Mouse (Mus musculus) MEL (cell line): ENCODE data around the gene Actn1. TPM values are rescaled to one million over a fixed set of nuclear protein-coding genes. Genes with fewer than 3 reads are reported as not detected.

Experiments used
- DNase-seq: peaks from one replicate; pipeline ENCODE4 v3.0.0; 2011; ENCODE audit warnings: low read depth, low spot score
- H3K27ac ChIP-seq: 2 replicates; pipeline ENCODE4 v1.5.1; 2012; ENCODE audit warnings: low read depth, mild to moderate bottlenecking, control low read depth, low read length, moderate library complexity; ENCODE audit not compliant: control insufficient read depth
- H3K27me3 ChIP-seq, 2 experiments: fragments of 150-350 bp in 1 of 2; sonication (generic) in 1 of 2; 2 replicates each; pipeline ENCODE4 v1.6.1; 2012; ENCODE audit warnings: low read length in 2 of 2, mild to moderate bottlenecking in 2 of 2, improper control_type of control experiment in 1 of 2, moderate library complexity in 1 of 2; ENCODE audit not compliant: insufficient read depth in 2 of 2, control insufficient read depth in 1 of 2
- H3K36me3 ChIP-seq, 2 experiments: 2 replicates each; pipeline ENCODE4 v1.6.1; 2012 to 2014; ENCODE audit warnings: low read length in 2 of 2, improper control_type of control experiment in 1 of 2, inconsistent platforms in 1 of 2, mild to moderate bottlenecking in 1 of 2; ENCODE audit not compliant: insufficient read depth in 2 of 2, control insufficient read depth in 1 of 2
- H3K4me1 ChIP-seq, 2 experiments: fragments of 150-350 bp in 1 of 2; sonication (generic) in 1 of 2; 2 replicates each; pipeline ENCODE4 v1.6.1; 2012; ENCODE audit warnings: low read length in 2 of 2, improper control_type of control experiment in 1 of 2, mild to moderate bottlenecking in 1 of 2; ENCODE audit not compliant: insufficient read depth in 2 of 2, control insufficient read depth in 1 of 2
- H3K4me3 ChIP-seq, 2 experiments: fragments of 150-350 bp in 1 of 2; sonication (generic) in 1 of 2; 2 replicates each; pipeline ENCODE4 v1.5.1; 2012; ENCODE audit warnings: low read depth in 2 of 2, low read length in 2 of 2, mild to moderate bottlenecking in 2 of 2, moderate library complexity in 2 of 2, control low read depth in 1 of 2, improper control_type of control experiment in 1 of 2; ENCODE audit not compliant: control insufficient read depth in 1 of 2, insufficient read depth in 1 of 2
- H3K79me2 ChIP-seq: 2 replicates; pipeline ENCODE4 v1.6.1; 2012; ENCODE audit warnings: mild to moderate bottlenecking, low read length, moderate library complexity; ENCODE audit not compliant: control insufficient read depth, poor library complexity, insufficient read depth
- H3K9ac ChIP-seq: 2 replicates; pipeline ENCODE4 v1.6.1; 2012; ENCODE audit warnings: low read depth, mild to moderate bottlenecking, control low read depth, low read length, moderate library complexity; ENCODE audit not compliant: control insufficient read depth, poor library complexity, severe bottlenecking
- H3K9me3 ChIP-seq: fragments of 150-350 bp; sonication (generic); replicated peaks from 2 replicates; pipeline ENCODE4 v1.6.1; 2012; ENCODE audit warnings: mild to moderate bottlenecking, low read length, improper control_type of control experiment, moderate library complexity; ENCODE audit not compliant: insufficient read depth
- BHLHE40 ChIP-seq: IDR thresholded peaks from 2 replicates; pipeline ENCODE4 v1.6.1; 2012; ENCODE audit warnings: low read depth, mild to moderate bottlenecking, inconsistent platforms, low read length, improper control_type of control experiment, borderline replicate concordance
- CHD1 ChIP-seq: IDR thresholded peaks from 2 replicates; pipeline ENCODE4 v1.6.1; 2012; ENCODE audit warnings: low read depth, mild to moderate bottlenecking, inconsistent platforms, low read length, improper control_type of control experiment
- CHD2 ChIP-seq: IDR thresholded peaks from 2 replicates; pipeline ENCODE4 v1.6.1; 2011; ENCODE audit warnings: low read length, improper control_type of control experiment
- CTCF ChIP-seq, 3 experiments: IDR thresholded peaks in 2 of 3; conservative IDR thresholded peaks in 1 of 3; 2 replicates each; pipeline ENCODE4 v1.5.1; 2011 to 2012; ENCODE audit warnings: low read length in 3 of 3, low read depth in 2 of 3, mild to moderate bottlenecking in 2 of 3, improper control_type of control experiment in 1 of 3, inconsistent platforms in 1 of 3, mixed read lengths in 1 of 3, moderate library complexity in 1 of 3; ENCODE audit not compliant: control insufficient read depth in 1 of 3, insufficient read depth in 1 of 3, poor library complexity in 1 of 3, severe bottlenecking in 1 of 3
- ELF1 ChIP-seq: IDR thresholded peaks from 2 replicates; pipeline ENCODE4 v1.6.1; 2014; ENCODE audit warnings: low read depth, mild to moderate bottlenecking, inconsistent platforms, low read length, improper control_type of control experiment, moderate library complexity
- EP300 ChIP-seq, 2 experiments: IDR thresholded peaks; 2 replicates each; pipeline ENCODE4 v1.6.1; 2011; ENCODE audit warnings: improper control_type of control experiment in 2 of 2, low read length in 2 of 2, low read depth in 1 of 2, mild to moderate bottlenecking in 1 of 2
- ETS1 ChIP-seq: IDR thresholded peaks from 2 replicates; pipeline ENCODE4 v1.6.1; 2012; ENCODE audit warnings: low read depth, mild to moderate bottlenecking, inconsistent platforms, low read length, improper control_type of control experiment, moderate library complexity
- GABPA ChIP-seq: IDR thresholded peaks from 2 replicates; pipeline ENCODE4 v1.6.1; 2012; ENCODE audit warnings: low read depth, mild to moderate bottlenecking, inconsistent platforms, low read length, improper control_type of control experiment, moderate library complexity
- GATA1 ChIP-seq: IDR thresholded peaks from 2 replicates; pipeline ENCODE4 v1.6.1; 2011; ENCODE audit warnings: low read depth, low read length, improper control_type of control experiment
- HCFC1 ChIP-seq: IDR thresholded peaks from 2 replicates; pipeline ENCODE4 v1.6.1; 2012; ENCODE audit warnings: low read depth, mild to moderate bottlenecking, inconsistent platforms, low read length, improper control_type of control experiment, moderate library complexity
- JUND ChIP-seq: IDR thresholded peaks from 2 replicates; pipeline ENCODE4 v1.6.1; 2011; ENCODE audit warnings: low read depth, mild to moderate bottlenecking, improper control_type of control experiment, low read length
- KAT2A ChIP-seq: conservative IDR thresholded peaks from 2 replicates; pipeline ENCODE4 v1.6.1; 2012; ENCODE audit warnings: low read depth, low read length, improper control_type of control experiment, inconsistent platforms
- MAZ ChIP-seq: IDR thresholded peaks from 2 replicates; pipeline ENCODE4 v1.6.1; 2012; ENCODE audit warnings: low read depth, mild to moderate bottlenecking, inconsistent platforms, low read length, improper control_type of control experiment
- MXI1 ChIP-seq: IDR thresholded peaks from 2 replicates; pipeline ENCODE4 v1.6.1; 2011; ENCODE audit warnings: mild to moderate bottlenecking, low read depth, low read length, improper control_type of control experiment
- MYB ChIP-seq: IDR thresholded peaks from 2 replicates; pipeline ENCODE4 v1.6.1; 2011; ENCODE audit warnings: mild to moderate bottlenecking, low read depth, low read length, improper control_type of control experiment
- MYC ChIP-seq: IDR thresholded peaks from 2 replicates; pipeline ENCODE4 v1.6.1; 2011; ENCODE audit warnings: low read depth, mild to moderate bottlenecking, low read length, improper control_type of control experiment, moderate library complexity
- NRF1 ChIP-seq: IDR thresholded peaks from 2 replicates; pipeline ENCODE4 v1.6.1; 2014; ENCODE audit warnings: low read depth, mild to moderate bottlenecking, inconsistent platforms, low read length, improper control_type of control experiment, moderate library complexity; ENCODE audit not compliant: poor library complexity, insufficient read depth, severe bottlenecking
- POLR2AphosphoS2 ChIP-seq: IDR thresholded peaks from 2 replicates; pipeline ENCODE4 v1.6.1; 2011; ENCODE audit warnings: low read length, improper control_type of control experiment
- POLR2AphosphoS5 ChIP-seq: IDR thresholded peaks from 2 replicates; pipeline ENCODE4 v1.6.1; 2012; ENCODE audit warnings: low read depth, borderline replicate concordance, mild to moderate bottlenecking, inconsistent platforms, low read length, moderate library complexity, mixed read lengths
- SIN3A ChIP-seq: IDR thresholded peaks from 2 replicates; pipeline ENCODE4 v1.6.1; 2012; ENCODE audit warnings: low read length, improper control_type of control experiment, inconsistent platforms
- SMC3 ChIP-seq: IDR thresholded peaks from 2 replicates; pipeline ENCODE4 v1.6.1; 2011; ENCODE audit warnings: low read depth, low read length, improper control_type of control experiment
- UBTF ChIP-seq: IDR thresholded peaks from 2 replicates; pipeline ENCODE4 v1.6.1; 2012; ENCODE audit warnings: low read depth, mild to moderate bottlenecking, inconsistent platforms, low read length, improper control_type of control experiment, moderate library complexity, borderline replicate concordance; ENCODE audit not compliant: insufficient read depth
- USF2 ChIP-seq, 2 experiments: IDR thresholded peaks; 2 replicates each; pipeline ENCODE4 v1.6.1; 2011 to 2012; ENCODE audit warnings: improper control_type of control experiment in 2 of 2, low read length in 2 of 2, borderline replicate concordance in 1 of 2, inconsistent platforms in 1 of 2, low read depth in 1 of 2, mild to moderate bottlenecking in 1 of 2; ENCODE audit not compliant: insufficient read depth in 1 of 2
- ZC3H11A ChIP-seq: IDR thresholded peaks from 2 replicates; pipeline ENCODE4 v1.6.1; 2012; ENCODE audit warnings: low read depth, mild to moderate bottlenecking, inconsistent platforms, low read length, improper control_type of control experiment
- ZKSCAN1 ChIP-seq: IDR thresholded peaks from 2 replicates; pipeline ENCODE4 v1.6.1; 2012; ENCODE audit warnings: low read depth, mild to moderate bottlenecking, inconsistent platforms, low read length, improper control_type of control experiment, moderate library complexity
- ZMIZ1 ChIP-seq: IDR thresholded peaks from 2 replicates; pipeline ENCODE4 v1.6.1; 2012; ENCODE audit warnings: low read depth, mild to moderate bottlenecking, inconsistent platforms, low read length, improper control_type of control experiment, moderate library complexity
- polyA plus RNA-seq, 2 experiments: library from polyadenylated mRNA; stranded (reverse) in 1 of 2; unstranded in 1 of 2; fragments of >175 nt in 1 of 2; fragments of >200 nt in 1 of 2; gene quantifications; 2 replicates each; pipeline versions ENCODE4 v1.2.1 to v1.2.4; 2012; ENCODE audit warnings: low replicate concordance in 2 of 2, low read depth in 1 of 2; ENCODE audit not compliant: insufficient read length in 2 of 2, insufficient read depth in 1 of 2, missing spikeins in 1 of 2
- total RNA-seq: library from RNA; depleted of rRNA; stranded (reverse); fragments of 300-350 nt; gene quantifications from 2 replicates; pipeline ENCODE4 v1.2.3, GENCODE M21; 2012

Actn1 gene
- total and polyA plus RNA-seq, 3 experiments = 7.8 to 27.0 TPM; not detected in 1

DNA sequence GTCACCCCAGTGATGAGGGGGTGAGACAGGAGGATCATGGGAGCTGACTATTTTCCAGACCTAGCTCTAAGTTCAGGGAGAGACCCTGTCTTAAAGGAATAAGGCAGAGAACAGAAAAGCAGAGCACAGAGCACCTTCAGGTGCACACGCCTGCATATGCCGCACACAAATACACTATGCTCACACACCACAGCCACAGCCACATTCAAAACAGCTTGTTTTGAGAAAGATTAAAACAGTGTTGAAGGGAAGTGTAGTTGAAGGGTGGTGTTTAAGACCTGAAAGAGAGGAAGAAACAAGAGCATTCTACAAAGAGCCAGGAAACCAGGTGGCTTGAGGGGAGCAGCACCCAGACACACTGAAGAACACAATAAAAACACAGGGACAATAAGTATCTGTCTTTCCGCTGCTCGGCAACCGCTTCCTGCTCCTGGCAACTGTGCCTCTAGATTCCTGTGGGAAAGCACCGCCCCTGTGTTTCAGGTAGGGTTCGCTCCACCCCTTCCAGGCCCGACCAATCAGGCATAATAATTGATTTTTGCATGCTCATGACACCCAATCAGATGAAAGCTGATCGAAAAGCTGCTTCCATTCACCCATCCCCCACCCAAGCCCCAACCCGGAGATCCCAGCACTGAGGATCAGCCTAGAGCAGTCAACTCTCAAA, 13.0 kb upstream of the Actn1 start:
- H3K4me3 ChIP-seq = no peak overlapping the region
- H3K27ac ChIP-seq = no peak overlapping the region
- DNase-seq = no peak
- peaks cover 0 to 9% of the 10 kb centered on the region in 2 experiments; a peak in 2 of 4 replicates for H3K4me1 ChIP-seq
- no peaks in the 10 kb centered on the region for H3K9me3 ChIP-seq
- H3K27me3 ChIP-seq = no peaks in the 10 kb centered on the region; a peak in 1 of 4 replicates
- H3K36me3 ChIP-seq = no peaks in the 10 kb centered on the region
- no peaks in the 10 kb centered on the region for H3K79me2 ChIP-seq
- TF ChIP-seq USF2 (IDR thresholded peaks at IDR 0.05; ENCODE audit: borderline replicate concordance in 1 of 2, insufficient read depth in 1 of 2, low read depth in 1 of 2, low read length in 2 of 2) (no peak), ZMIZ1 (no peak), ZKSCAN1 (no peak), ZC3H11A (no peak), EP300 (IDR thresholded peaks at IDR 0.05; ENCODE audit: low read depth in 1 of 2, low read length in 2 of 2) (no peak), UBTF (no peak), MYB (no peak), SMC3 (no peak), POLR2AphosphoS5 (no peak), CHD2 (no peak), SIN3A (no peak), BHLHE40 (no peak), ETS1 (no peak), ELF1 (no peak), POLR2AphosphoS2 (no peak), HCFC1 (no peak)
- TF ChIP-seq, all 39 proteins: peak for 0
- H3K9ac ChIP-seq = no peak overlapping the region

DNA sequence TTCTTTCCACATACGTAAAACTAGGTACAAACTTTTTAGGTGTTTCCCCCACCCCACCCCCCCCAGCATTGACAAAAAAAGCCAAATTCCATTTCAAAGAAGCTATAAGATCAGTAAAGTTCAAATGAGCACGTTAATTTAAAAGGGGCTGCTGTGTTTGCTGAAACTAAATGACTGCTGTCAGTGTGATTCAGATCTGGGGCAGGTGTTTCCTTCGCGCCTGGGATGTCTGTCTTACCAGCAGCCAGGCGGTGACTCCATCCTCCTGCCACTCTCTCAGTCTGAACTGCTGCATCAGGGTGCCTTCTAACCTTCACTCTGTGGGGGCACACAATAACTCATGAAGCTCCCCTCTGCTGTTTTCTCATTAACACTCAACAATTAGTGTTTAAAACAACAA, 11.6 kb upstream of the Actn1 start:
- Histone ChIP-seq H3K9ac (no peak overlapping the region), H3K9me3 (no peaks in the 10 kb centered on the region), H3K36me3 (no peaks in the 10 kb centered on the region), H3K4me1 (peaks cover 0 to 9% of the 10 kb centered on the region in 2 experiments; a peak in 2 of 4 replicates), H3K79me2 (no peaks in the 10 kb centered on the region), H3K27me3 (no peaks in the 10 kb centered on the region; a peak in 3 of 4 replicates), H3K4me3 (no peak overlapping the region), H3K27ac (no peak overlapping the region)
- TF ChIP-seq CHD1 (no peak), GATA1 (no peak), KAT2A (no peak), UBTF (no peak), SIN3A (no peak), MAZ (no peak), GABPA (no peak), ZKSCAN1 (no peak), ELF1 (no peak), CTCF (IDR thresholded peaks at IDR 0.05 in 2 of 3, conservative IDR thresholded peaks at IDR 0.05 in 1 of 3; ENCODE audit: control insufficient read depth in 1 of 3, insufficient read depth in 1 of 3, low read depth in 2 of 3, low read length in 3 of 3, poor library complexity in 1 of 3, severe bottlenecking in 1 of 3) (no peak), NRF1 (no peak), POLR2AphosphoS2 (no peak), MYC (no peak), EP300 (IDR thresholded peaks at IDR 0.05; ENCODE audit: low read depth in 1 of 2, low read length in 2 of 2) (no peak), JUND (no peak), MXI1 (no peak), MYB (no peak)
- no peak for DNase-seq
